Mouse (Mus musculus) right cerebral cortex, postnatal 4 days (tissue): ENCODE results near the gene Olfr1090.

Experiments used
- DNase-seq: peaks from one replicate; pipeline ENCODE4 v3.0.0-alpha.2; 2022

Gene Olfr1090

GRCm38 (mm10) chr2:86758893-86759292 is at the start of gene Olfr1090:
Gene Olfr1090, minus strand, starts transcription at chr2:86758993.
- DNase-seq: no peak

- no peak for DNase-seq
Observed at GRCm38 (mm10) chr2:86782179-86782578, 23.4 kb upstream of the Olfr1090 start, which contains the start of gene Olfr1093. Gene Olfr1093, plus strand, starts transcription at chr2:86782479.

GRCm38 (mm10) chr2:86761050-86761449 is 2.3 kb upstream of the Olfr1090 start:
- DNase-seq: no peak

GRCm38 (mm10) chr2:86733601-86734000 is 25.2 kb downstream of the Olfr1090 start, which contains the start of gene Olfr1089:
Gene Olfr1089, minus strand, starts transcription at chr2:86733701.
- DNase-seq: no peak
